Mouse (Mus musculus): ENCODE measurements around the gene Smco2.

Gene Smco2

GRCm38 (mm10) chr6:146901929-146902328 is 52.0 kb downstream of the Smco2 start:
- no peak for DNase-seq (ENCODE audit: low spot score)

DNA sequence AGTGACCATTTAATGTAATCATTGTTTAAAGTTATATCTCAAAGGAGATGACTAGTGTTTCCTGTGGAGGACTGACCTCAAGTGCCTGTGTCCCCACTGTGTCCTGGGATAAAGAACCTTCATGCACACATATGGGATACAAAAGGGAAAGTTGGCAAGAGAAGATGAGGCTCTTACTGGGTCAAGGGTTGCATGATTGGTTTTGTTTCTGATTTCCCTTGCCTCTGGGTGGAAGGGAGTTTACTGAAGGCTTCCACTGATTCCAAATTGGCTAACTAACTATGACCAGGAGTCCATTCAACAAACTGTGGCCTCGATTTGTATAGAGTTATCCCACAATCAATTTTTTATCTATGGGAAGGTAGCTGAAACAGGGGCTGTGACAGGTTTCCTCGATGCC is 53.7 kb downstream of the Smco2 start:
- DNase-seq (ENCODE audit: low spot score), result no peak

DNA sequence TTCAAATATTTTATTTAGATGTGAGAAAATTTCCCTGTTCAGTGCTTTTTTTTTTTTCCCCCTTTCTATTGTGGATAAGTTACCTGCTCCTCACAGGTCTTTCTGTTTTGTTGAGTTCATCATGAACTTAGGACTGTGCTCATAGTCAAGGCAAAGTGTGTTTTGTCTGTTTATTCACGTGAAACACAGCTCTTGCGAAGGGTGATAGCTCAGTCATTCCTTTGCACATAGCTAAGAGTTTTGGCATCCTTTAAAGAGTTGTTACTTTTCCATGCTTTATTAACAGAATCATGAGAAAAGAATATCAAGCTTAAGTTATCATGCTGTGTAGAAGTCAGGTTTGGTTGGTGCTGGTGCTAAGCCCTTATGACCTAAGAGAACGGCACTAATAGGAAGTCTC is 54.8 kb downstream of the Smco2 start:
- DNase-seq (ENCODE audit: low spot score), result no peak

DNA sequence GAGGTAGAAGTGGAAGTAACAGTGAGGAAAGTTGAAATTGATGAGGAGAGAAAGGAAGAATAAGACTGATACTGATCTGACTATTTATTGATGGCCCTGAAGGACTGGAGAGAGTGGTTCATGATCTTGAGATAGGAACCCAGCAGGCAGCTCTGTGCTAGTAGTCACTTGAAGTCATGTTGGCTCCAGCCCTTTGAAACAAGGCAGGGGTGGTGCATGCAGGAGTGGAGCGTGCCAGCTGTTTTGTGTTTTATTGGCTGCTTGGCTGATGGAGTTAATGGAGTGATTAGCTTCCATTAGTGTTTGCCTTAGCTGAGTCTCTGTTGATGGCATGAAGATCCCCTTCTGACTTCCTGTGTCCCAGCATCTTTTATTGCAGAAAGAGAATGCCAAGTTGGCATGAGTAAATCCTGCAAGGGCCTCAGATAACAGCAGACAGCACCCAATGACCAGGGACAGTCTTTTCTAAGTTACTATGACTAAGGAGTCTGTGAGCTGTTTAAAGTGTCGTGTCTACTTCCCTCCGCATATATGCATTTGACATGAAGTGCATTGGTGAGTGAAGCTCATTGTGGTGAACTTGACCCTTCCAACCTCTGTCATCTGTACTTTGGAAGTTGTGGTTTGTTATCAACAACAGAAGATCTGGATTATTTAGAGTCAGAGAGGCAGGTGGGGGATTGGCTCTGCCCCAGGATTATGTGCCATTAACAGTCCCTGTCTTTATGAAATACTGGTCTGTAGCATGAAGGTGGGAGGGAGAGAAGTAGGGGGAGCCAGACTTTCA is 56.3 kb downstream of the Smco2 start:
- no peak for DNase-seq (ENCODE audit: low spot score)

- DNase-seq (ENCODE audit: low spot score), result no peak
Measured at GRCm38 (mm10) chr6:146907061-146907794, 57.3 kb downstream of the Smco2 start.

GRCm38 (mm10) chr6:146907795-146908190 is 57.9 kb downstream of the Smco2 start:
- no peak for DNase-seq (ENCODE audit: low spot score)

DNA sequence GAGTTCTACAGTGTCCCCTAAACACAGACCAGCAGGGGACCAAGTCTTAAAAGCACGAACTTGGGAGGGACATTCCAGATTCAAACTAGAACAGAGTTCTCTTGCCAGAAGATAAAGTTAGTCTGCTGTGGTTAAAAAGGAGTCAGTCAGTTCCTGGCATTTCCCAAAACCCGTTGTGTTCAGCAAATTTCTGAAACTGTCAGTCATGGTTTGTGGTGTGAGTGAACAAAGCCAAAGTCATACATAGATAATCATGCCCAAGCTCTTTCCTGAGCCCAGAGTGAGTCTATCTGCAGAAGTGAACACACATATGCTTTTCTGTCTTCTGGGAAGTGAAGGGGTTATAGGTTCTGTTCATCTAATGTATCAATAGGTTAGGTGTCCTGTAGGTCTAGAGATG is 58.9 kb downstream of the Smco2 start:
- DNase-seq (ENCODE audit: low spot score), result no peak

GRCm38 (mm10) chr6:146909725-146910489 is 60.0 kb downstream of the Smco2 start:
- no peak for DNase-seq (ENCODE audit: low spot score)

- no peak for DNase-seq (ENCODE audit: low spot score)
Measured at GRCm38 (mm10) chr6:146910801-146911200, 60.9 kb downstream of the Smco2 start.

GRCm38 (mm10) chr6:146912835-146913488 is 63.1 kb downstream of the Smco2 start:
- DNase-seq (ENCODE audit: low spot score), result no peak

GRCm38 (mm10) chr6:146913489-146914198 is 63.7 kb downstream of the Smco2 start:
- no peak for DNase-seq (ENCODE audit: low spot score)

DNA sequence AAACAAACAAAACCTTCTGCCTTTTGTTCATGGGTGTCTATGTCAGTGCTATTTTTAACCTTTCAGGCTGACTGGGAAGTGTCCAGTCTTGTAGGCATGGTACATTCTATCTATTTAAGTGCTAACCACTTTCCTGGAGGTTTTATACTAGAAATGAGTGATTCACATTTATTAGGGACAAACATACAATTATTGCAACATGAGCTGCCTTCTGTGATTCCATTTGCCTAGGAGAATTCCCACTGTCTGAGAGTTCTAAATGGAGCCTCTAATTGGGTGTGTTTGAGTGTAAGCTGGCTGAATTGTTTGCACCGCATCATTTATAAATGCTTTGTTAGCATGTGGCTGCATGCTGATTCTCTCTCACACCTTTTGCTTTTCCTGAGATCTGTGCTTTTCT is 65.9 kb downstream of the Smco2 start:
- DNase-seq (ENCODE audit: low spot score), result no peak

GRCm38 (mm10) chr6:146917396-146917795 is 67.5 kb downstream of the Smco2 start:
- no peak for DNase-seq (ENCODE audit: low spot score)

DNA sequence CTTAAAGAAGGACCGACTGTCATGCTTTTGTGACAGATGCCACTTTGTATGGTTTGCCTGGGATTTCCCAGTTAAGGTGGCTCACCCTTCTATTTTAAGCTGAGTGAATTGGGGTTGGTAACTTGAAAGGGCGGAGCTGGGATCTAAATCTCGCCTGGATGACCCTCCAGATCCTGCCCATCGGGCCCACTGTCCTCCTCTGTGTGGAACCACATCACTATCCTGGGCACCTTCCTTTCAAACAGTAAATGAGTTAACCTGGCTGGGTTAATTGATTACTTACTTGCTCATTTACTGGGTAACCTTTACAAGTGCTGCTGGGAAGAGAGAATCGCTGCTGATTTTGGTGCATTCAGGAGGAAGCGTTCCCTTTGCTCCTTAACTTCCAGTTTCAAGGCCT is 68.4 kb downstream of the Smco2 start:
- no peak for DNase-seq (ENCODE audit: low spot score)

Measured in urinary bladder, postnatal 10 days (tissue).